Mouse (Mus musculus): ENCODE data around the gene Brd2.

- no peak for TF ChIP-seq CTCF (IDR thresholded peaks at IDR 0.05; ENCODE audit: insufficient read depth, low read depth, low read length)
- TF ChIP-seq POLR2A (IDR thresholded peaks at IDR 0.05; ENCODE audit: insufficient read depth, low read depth, low read length): no peak
Measured at GRCm38 (mm10) chr17:34120814-34121171, 1.6 kb downstream of the Brd2 start.

Measured in olfactory bulb, adult 2 months (tissue).